Mouse (Mus musculus) forebrain, embryonic 16.5 days (tissue): ENCODE measurements at regions not wholly inside any gene's neighbourhood (a gene's known extent, or its start where the extent isn't known, plus 50 kb on each side); places are given as distances from the start of the nearest gene placed in this dataset.

Experiments used
- ATAC-seq: fragments of 200-750 bp; cut with Nextera tagmentation; 2 replicates; pipeline ENCODE4 v1.8.0; 2017; ENCODE audit warnings: mild to moderate bottlenecking, moderate library complexity
- H3K27ac ChIP-seq: fragments of 300-500 bp; sonication (generic); 2 replicates; pipeline ENCODE4 v1.5.1; 2014; ENCODE audit warnings: low read length, control low read depth
- H3K27me3 ChIP-seq: fragments of 300-500 bp; sonication (generic); replicated peaks from 2 replicates; pipeline ENCODE4 v1.6.1; 2014; ENCODE audit warnings: low read length; ENCODE audit not compliant: control insufficient read depth, insufficient read depth
- H3K36me3 ChIP-seq: fragments of 300-500 bp; sonication (generic); 2 replicates; pipeline ENCODE4 v1.6.1; 2014; ENCODE audit not compliant: control insufficient read depth, insufficient read depth
- H3K4me1 ChIP-seq: fragments of 300-500 bp; sonication (generic); replicated peaks from 2 replicates; pipeline ENCODE4 v1.6.1; 2014; ENCODE audit warnings: low read length; ENCODE audit not compliant: control insufficient read depth, insufficient read depth
- H3K4me2 ChIP-seq: fragments of 300-500 bp; sonication (generic); 2 replicates; pipeline ENCODE4 v1.6.1; 2014; ENCODE audit warnings: mild to moderate bottlenecking, low read length, control low read depth
- H3K4me3 ChIP-seq: fragments of 300-500 bp; sonication (generic); replicated peaks from 2 replicates; pipeline ENCODE4 v1.5.1; 2014; ENCODE audit warnings: mild to moderate bottlenecking, low read length, control low read depth
- H3K9ac ChIP-seq: fragments of 300-500 bp; sonication (generic); replicated peaks from 2 replicates; pipeline ENCODE4 v1.6.1; 2014; ENCODE audit warnings: low read depth, low read length, control low read depth
- H3K9me3 ChIP-seq: fragments of 300-500 bp; sonication (generic); 2 replicates; pipeline ENCODE4 v1.6.1; 2016; ENCODE audit warnings: low read length; ENCODE audit not compliant: control insufficient read depth
- WGBS: fragments of 180-500 bp; shearing (Covaris S2); extraction: QIAGEN DNeasy Blood & Tissue Kit; methylation state at CpG from one replicate; pipeline ENCODE4 v1.1.7; 2014; 5-methylcytosine and 5-hydroxymethylcytosine counted together

DNA sequence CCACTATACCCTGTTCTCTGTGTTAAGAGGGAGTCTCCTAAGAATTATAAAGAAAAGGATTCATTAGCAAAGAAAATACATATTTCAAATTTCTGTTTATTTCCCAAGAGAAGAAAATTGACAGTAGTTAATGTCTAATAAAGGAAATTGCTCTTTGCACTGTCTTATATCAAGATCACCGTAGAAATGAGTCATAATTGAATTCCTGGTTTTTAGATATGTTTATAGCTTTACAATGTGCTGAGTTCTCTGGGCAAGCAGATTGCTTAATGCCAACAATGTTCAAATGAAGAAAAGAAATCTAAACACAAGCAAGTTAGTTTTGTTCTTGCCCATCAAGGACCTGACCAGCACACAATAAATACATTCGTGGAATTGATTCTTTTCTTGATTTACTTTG, 350.1 kb upstream of the Cited2 start:
- H3K36me3 ChIP-seq = no peaks in the 10 kb centered on the region
- WGBS = 71% methylated on average over 2 of the region's 2 CpGs
- no peak for ATAC-seq

DNA sequence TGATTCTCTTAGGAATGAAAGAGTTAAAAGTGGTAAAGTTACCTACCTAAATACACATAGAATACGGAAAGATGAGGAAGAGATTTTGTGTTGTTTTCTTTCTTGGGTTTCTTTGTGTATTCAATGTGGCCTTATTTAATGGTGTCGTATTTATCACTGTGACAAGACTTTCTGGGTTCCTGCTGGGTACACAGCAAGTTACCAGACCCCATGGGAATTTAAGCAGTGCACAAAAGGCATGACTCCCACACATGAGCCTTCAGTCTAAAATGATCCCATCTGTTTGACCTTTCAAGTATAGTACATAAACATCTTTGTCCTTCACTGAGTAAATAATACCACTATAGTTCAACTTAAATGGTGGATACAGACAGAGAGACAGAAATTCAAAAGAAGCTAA, 349.0 kb upstream of the Cited2 start:
- no peaks in the 10 kb centered on the region for H3K36me3 ChIP-seq
- no peak overlapping the region for H3K4me3 ChIP-seq
- H3K9ac ChIP-seq = no peak overlapping the region
- no peak for ATAC-seq
- H3K4me1 ChIP-seq = no peaks in the 10 kb centered on the region
- H3K27me3 ChIP-seq = no peaks in the 10 kb centered on the region
- H3K9me3 ChIP-seq = no peaks in the 10 kb centered on the region
- no peak overlapping the region for H3K4me2 ChIP-seq
- WGBS = 53% methylated on average over 2 of the region's 2 CpGs
- H3K27ac ChIP-seq = no peak overlapping the region

More for the DNA sequence above, 350.1 kb upstream of the Cited2 start:
- no peaks in the 10 kb centered on the region for H3K27me3 ChIP-seq
- H3K4me3 ChIP-seq = no peak overlapping the region
- no peak overlapping the region for H3K9ac ChIP-seq
- no peak overlapping the region for H3K4me2 ChIP-seq
- no peak overlapping the region for H3K27ac ChIP-seq
- no peaks in the 10 kb centered on the region for H3K4me1 ChIP-seq
- H3K9me3 ChIP-seq = no peaks in the 10 kb centered on the region

DNA sequence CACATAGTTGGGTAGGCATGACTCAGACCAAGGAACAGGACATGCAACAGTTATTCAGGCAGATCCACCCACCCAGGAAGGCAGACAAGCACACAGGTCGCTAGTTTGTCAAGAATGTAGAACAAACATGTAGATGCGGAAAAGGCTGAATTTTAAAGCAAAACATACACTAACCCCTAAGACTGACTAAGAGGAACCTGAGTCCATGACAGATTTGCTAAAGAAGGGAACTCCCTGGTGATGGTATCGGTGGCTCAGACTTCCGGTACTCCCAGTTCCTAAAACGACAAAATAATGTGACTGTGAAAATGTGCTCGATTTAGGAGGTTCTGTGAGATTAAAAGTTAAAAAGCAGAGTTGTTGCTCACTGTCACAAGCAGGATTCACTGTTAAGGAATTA, 340.0 kb upstream of the Cited2 start:
- Histone ChIP-seq H3K4me1 (no peaks in the 10 kb centered on the region), H3K36me3 (no peaks in the 10 kb centered on the region), H3K27me3 (no peaks in the 10 kb centered on the region), H3K4me2 (no peak overlapping the region), H3K9ac (no peak overlapping the region), H3K9me3 (no peaks in the 10 kb centered on the region), H3K4me3 (no peak overlapping the region), H3K27ac (no peak overlapping the region)
- no peak for ATAC-seq
- WGBS = 95% methylated on average over 6 of the region's 6 CpGs

DNA sequence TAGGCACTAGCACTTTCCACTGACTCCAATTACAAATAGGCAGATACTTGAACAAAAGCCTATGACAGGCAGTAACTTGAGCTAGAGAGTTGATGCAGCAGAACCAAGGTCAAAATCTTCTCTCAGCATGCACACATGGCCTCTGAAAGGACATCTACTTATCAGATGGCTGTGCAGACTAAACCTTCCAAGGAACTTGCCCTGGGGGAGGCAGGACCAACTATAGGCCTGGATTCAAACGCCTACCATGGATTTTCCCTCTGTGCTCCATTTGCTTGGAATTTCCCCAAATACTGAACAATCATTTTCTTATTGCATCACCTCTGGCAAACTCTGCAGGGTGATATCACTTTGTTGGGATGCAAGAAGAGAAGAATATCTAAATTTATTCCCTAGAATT, 337.8 kb upstream of the Cited2 start:
- no peaks in the 10 kb centered on the region for H3K4me1 ChIP-seq
- no peaks in the 10 kb centered on the region for H3K9me3 ChIP-seq
- 0 out of 2 replicates have a peak, but pooled peaks have one; percentile 40 for ATAC-seq
- no peak overlapping the region for H3K9ac ChIP-seq
- H3K27me3 ChIP-seq = no peaks in the 10 kb centered on the region
- no peak overlapping the region for H3K27ac ChIP-seq
- H3K4me2 ChIP-seq = no peak overlapping the region
- no peak overlapping the region for H3K4me3 ChIP-seq
- WGBS = 48% methylated on average over 1 of the region's 1 CpGs
- no peaks in the 10 kb centered on the region for H3K36me3 ChIP-seq

DNA sequence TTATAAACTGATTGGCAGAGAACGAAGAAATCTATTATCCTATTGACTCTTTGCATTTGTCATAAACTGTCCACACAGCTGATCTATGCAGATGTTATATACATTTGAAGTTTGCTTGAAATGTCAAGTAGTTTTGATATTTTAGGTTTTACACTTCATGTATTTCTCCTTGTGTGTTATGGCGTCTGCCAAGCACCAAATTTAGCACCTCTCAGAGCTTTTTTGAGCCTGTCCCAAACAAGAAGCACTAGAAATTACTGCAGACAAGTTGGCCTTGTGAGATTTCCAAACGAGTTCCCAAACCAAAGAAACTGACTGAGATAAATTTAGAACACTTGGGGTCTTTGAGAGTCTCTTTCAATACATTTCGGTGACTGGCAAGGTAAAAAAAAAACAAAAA, 335.7 kb upstream of the Cited2 start:
- Histone ChIP-seq H3K9me3 (peaks cover 9% of the 10 kb centered on the region; the same call in 1 of the 2 replicates), H3K4me2 (no peak overlapping the region), H3K4me1 (no peaks in the 10 kb centered on the region), H3K27me3 (no peaks in the 10 kb centered on the region), H3K27ac (no peak overlapping the region), H3K9ac (no peak overlapping the region), H3K36me3 (no peaks in the 10 kb centered on the region), H3K4me3 (no peak overlapping the region)
- no peak for ATAC-seq
- 71% methylated on average over 4 of the region's 4 CpGs for WGBS

DNA sequence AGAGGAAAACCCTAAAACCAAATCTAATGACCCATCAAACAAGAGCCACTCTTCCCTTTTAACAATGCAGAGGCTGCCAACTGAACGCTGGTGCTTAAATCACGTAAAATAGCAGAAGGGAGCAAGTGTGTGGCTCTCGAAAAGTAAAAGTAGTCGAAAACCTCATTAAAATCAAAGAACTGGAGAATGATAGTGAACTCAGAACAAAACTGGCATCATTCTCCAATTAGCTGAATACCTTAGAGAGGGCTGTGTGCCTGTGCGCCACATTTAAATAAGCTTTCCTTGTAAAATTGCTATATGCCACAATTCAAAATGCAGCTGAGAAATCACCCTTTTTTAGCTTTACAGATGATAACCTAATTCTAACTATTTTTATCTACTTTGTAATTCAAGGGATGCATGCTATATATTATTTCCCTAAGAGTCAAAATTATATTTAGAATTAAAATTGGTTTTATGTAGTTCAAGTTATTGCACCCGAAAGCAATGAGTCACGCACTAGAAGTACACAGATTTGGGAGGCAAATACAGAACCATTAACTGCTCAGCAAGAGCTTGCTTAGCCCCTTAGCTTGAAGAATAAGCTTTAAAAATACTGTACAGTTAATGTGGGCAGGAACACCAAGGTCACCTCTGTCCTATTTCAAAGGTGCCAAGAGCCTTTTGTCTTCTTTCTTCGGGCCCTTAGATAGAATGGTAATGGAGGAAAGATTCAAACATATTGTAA, 327.4 kb upstream of the Cited2 start:
- Histone ChIP-seq H3K27ac (no peak overlapping the region), H3K4me1 (peaks cover 3% of the 10 kb centered on the region; the same call in 1 of the 2 replicates), H3K36me3 (no peaks in the 10 kb centered on the region), H3K4me3 (no peak overlapping the region), H3K9me3 (peaks cover 9% of the 10 kb centered on the region; the same call in 1 of the 2 replicates), H3K9ac (no peak overlapping the region), H3K27me3 (no peaks in the 10 kb centered on the region), H3K4me2 (no peak overlapping the region)
- peak; percentile 36; the same call in 1 of the 2 replicates for ATAC-seq
- WGBS = 36% methylated on average over 8 of the region's 8 CpGs

DNA sequence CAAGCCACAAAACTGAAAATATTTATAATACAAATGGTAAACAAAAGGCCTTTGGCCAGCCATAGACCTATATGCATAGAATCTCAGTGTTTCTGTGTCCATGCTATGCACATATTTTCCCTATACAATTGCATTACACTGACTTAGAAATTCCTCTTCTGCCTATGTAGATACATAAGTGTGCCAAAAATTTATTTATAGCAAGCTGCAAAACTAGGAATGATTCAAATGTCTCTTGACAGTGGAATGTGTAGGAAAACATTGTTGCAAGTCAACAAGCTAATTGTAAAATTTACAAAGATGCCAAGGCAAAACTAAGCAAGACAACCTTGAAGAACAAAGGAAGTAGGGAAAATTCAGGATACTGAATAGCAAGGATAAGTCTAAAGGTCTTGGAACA, 319.1 kb upstream of the Cited2 start:
- Histone ChIP-seq H3K36me3 (no peaks in the 10 kb centered on the region), H3K27me3 (no peaks in the 10 kb centered on the region), H3K9me3 (no peaks in the 10 kb centered on the region), H3K27ac (no peak overlapping the region), H3K4me2 (no peak overlapping the region), H3K9ac (no peak overlapping the region), H3K4me3 (no peak overlapping the region), H3K4me1 (no peaks in the 10 kb centered on the region)
- no peak for ATAC-seq

DNA sequence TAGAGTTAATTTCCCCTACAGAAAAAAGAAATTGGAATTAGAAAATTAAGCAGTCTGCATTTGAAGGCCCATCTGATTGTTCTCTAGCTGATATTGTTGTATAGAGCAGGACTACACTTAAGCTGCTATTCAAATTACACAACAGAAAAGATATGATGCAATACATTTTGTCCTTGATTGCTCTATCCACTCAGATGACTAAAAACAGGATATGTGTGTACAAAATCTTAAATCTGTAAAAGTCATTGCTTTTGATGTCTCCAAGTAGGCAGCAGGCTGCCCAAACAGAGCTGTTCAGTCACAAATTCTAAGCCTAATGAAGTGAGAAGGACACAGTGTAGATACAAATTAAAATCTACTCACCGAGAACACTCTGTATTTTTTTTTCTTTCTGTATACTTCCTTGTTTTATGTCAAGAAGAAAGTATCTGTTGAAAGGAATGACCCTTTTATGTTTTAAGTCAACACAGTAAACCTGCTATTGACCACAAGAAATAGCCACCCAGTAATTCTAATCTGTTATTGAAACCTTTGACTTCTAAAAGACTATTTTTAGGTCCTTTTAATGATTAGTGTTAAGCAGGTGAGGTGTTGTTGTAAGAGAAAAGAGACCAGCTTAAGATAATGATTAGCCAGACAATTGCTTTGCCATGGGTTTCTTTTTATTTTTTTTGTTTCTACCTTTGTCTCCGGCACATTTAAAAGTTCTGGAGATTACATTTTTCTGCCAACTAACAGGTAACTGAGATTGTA, 315.0 kb upstream of the Cited2 start:
- 57% methylated on average over 2 of the region's 2 CpGs for WGBS
- Histone ChIP-seq H3K27me3 (no peaks in the 10 kb centered on the region), H3K9me3 (no peaks in the 10 kb centered on the region), H3K4me3 (no peak overlapping the region), H3K9ac (no peak overlapping the region), H3K27ac (no peak overlapping the region), H3K4me2 (no peak overlapping the region), H3K36me3 (no peaks in the 10 kb centered on the region), H3K4me1 (no peaks in the 10 kb centered on the region)
- ATAC-seq = no peak

DNA sequence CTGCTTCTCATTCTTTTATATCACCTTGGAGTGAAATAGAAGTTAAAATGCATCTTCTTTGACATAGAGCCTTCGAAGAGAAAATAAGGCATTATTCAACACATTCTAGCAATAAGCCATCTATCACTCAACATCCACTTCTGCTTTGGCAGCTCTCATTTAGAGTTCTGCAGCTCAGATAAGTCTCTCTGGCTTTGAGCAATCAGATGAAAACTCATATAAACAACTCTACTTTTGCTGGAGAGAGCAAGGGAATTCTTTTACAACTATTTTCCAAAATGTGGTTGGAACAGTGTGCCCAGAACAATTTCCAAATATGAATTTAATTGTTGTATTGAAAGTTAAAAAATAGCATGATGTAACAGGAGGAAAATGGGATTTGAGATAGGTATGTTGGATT, 314.2 kb upstream of the Cited2 start:
- H3K9ac ChIP-seq = no peak overlapping the region
- no peak overlapping the region for H3K27ac ChIP-seq
- no peaks in the 10 kb centered on the region for H3K36me3 ChIP-seq
- H3K4me2 ChIP-seq = no peak overlapping the region
- no peaks in the 10 kb centered on the region for H3K4me1 ChIP-seq
- WGBS = 93% methylated on average over 1 of the region's 1 CpGs
- H3K9me3 ChIP-seq = no peaks in the 10 kb centered on the region
- H3K27me3 ChIP-seq = no peaks in the 10 kb centered on the region
- H3K4me3 ChIP-seq = no peak overlapping the region
- ATAC-seq = no peak
